Mouse (Mus musculus): Measurements from ENCODE around the gene Gm853.

Gene Gm853

DNA sequence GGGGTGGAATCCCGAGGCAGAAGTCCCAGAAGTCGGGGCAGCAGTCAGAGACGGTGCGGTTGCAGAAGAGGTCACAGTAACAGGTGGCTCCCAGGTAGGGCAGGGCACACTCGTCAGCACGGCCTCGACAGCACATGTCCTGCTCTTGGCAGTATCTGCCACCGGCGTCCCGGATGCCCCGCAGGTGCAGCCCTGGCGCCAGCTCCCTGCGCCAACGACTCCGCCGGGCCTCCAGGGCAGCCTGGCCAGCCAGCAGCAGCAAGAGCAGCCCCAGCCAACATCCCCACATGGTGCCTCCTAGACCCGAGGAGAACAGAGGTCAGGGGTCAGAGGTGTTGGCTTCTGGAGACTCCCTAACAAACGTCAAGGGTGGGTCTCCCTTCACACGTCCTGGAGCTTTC is 48.3 kb downstream of the Gm853 start:
- DNase-seq: no peak

DNA sequence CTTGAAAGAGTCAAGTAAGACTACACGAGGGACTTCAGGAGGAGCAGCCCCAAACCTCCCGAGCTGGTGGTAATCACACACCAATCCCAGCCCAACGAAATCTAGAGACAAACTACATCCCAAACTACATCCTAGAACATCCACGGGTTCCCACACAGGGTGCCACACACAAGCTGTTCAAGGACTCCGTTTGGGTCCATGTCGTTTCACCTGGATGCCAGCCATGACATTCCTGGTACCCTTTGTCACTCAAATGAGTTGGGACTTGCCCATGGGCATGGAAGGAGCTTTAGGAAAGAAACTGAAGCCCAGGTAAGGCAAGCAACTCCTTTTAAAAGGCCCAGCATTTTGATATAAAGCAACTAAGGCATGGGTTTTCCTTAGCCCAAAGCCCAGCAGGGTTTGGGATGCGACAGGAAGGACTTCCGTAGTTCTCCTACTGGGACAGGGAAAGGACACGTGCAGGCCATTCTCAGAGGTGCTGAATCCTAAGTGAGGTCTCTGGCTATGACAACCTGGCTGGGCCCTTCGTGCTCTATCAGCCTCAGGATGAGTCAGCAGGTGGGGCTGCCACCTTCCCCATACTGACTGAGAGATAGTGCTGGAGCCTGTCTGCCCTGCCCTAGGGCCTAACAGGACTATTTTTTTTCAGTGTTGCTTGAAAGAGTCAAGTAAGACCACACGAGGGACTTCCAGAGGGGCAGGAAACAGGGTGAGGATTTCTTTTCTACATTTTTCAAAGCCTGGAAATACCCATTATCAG is 49.0 kb downstream of the Gm853 start:
- peak; percentile 83 for DNase-seq

DNA sequence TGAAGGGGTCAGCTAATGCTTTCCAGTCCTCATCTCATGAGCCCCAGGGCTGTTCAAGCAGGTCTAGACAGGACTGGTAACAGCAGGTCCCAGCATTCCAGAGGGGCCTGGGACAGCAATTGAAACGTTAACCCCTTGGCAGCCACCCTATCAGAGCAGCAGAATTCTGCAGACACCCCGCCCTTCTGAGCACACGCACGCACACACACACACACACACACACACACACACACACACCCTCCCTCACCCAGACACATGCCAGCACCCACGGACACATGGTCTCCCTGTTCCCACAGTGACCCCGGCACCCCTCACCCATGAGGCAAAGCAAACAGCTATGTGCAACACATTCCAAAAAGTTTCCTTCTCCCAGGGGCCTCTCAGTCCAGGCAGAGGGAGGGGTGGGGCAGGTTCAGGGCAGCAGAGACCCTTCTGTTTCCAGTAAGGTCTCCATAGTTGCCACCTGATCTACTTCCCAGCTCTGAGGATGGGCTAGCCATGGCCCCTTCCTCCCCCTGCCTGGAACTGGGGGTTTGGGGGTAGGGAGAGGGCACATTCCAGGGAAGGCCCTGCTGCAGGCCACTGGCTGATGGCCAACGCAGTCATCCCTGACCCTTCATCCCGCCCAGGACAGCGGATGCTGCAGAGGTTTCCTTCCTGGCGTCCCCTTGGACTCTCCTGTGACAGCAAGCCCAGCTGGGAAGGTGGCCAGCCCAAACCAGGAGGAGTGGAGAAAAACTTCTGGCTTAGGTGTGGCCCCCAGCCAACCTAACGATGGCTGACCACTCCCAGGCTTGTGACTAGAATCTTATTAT is 50.0 kb downstream of the Gm853 start:
- no peak for DNase-seq

DNA sequence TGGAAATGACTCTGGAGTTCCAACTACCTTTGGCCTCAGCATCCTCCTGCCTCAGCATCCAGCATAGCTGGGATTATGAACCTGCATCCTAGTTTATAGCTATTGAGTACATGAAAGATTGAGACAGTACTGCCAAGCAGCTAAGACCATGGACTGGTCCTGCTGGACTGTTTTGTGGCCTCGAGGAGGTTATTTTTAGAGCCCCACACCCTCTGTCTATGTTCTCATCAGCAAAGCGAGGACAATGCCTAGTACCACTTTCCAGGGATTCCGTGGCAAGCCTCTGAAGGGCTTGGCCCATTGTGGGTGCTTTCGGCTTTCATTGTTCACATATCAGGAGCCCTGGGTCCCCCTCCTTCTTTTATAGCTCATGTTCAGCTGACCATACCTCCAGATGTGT is 51.8 kb downstream of the Gm853 start:
- DNase-seq: no peak

DNA sequence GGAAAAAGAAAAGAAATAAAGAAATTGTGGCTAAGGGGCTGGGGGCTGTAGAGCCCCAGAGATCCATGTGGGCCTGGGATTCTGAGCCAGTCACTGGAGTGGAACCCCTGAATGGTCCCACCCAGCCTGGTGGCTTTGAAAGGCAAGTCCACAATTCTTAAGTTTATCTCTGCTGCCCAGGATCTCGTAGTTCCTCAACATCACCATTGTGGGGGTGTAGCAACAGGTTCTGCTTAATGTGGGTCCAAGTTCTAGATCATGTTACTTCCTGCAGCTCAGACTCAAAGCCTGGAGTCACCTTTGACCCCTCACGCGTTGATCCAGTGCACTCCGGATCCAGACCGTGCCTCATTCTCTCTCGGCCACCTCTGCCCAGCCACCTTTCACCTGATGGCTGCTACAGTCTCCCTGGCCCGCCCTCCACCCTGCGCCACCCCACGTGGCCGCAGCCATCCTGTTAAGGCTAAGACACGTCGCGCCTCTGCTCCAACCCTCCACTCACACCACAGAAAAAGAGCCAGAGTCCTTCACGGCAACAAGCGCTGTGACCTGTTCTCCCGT is 52.7 kb downstream of the Gm853 start:
- no peak for DNase-seq

DNA sequence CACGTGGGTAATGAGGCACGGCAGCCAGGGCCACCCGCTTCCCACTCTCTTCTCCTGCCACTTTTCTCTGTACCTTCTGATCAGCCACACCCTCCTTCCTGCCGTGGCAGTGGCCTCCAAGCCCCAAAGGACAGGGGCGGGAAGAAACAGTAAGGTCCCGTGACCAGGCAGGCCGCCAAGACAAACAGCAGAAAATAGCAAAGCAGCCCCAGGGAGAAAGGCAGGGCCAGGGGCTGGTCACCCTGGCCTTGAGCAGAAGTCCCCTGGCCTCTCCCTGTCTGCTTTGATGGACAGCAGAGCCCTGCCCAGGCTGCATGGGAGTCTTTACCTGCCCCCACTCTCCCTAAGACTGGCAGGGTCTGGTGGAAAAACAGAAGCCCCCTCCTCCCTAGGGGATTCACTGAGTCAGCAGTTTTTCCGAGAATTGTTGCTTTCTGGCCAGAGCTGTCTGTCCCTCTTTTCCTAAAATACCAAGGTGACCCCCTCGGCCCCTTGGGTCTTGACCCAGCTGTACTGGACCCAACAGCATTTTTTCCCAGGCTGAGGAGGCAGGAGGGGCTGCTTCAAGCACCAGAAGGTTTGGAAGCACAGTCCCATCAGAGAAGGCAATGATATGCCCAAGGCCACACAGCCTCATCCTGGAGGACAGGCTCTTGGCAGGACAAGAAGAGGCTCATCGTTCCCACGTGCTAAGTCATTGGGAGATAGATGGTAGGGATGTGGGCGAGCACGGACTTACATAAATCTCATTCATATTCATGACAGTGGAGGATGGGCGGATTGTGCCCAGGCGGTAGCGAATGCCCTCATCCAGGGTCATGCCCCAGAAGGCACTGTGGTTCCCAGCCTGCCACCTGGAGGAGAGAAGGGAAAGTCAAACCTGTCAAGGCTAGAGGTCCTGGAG is 53.7 kb downstream of the Gm853 start:
- peak; percentile 56 for DNase-seq

DNA sequence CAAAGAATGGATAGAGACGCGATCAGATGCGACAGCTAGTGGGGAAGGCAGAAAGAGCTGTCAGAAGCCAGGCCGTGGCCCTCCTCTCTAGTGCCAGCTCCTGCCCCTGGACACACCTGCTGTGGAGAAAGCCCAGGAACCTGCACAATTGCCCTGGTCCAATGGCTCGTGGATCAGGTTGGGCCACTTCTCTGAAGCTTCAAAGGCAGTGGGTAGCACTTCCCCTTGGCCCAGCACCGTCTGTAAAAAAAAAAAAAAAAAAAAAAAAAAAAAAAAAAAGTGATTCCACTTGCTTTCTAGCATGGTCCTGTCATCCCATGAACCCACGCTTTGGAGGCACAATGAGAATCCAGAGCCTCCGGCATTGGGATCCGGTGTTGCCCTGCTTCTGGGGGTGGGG is 54.4 kb downstream of the Gm853 start:
- DNase-seq: no peak

DNA sequence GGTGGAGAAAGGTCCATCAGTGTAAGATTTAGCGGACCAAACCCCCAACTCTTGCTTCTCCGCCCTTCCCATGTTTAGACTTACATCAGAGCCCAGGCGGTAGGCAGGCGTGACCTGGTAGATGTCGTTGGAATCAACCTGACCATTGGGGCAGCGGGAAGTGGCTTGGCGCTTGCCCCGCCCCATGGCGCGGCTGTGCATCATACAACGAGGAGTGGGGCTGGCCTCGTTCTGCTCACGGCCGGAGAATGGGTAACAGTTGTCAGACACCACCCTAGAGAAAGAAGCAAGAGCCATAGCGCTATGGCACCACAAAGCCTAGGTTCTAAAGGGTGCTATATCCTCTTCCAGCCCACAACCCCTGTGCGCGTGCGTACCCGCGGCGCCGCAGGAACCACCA is 54.9 kb downstream of the Gm853 start:
- no peak for DNase-seq

DNA sequence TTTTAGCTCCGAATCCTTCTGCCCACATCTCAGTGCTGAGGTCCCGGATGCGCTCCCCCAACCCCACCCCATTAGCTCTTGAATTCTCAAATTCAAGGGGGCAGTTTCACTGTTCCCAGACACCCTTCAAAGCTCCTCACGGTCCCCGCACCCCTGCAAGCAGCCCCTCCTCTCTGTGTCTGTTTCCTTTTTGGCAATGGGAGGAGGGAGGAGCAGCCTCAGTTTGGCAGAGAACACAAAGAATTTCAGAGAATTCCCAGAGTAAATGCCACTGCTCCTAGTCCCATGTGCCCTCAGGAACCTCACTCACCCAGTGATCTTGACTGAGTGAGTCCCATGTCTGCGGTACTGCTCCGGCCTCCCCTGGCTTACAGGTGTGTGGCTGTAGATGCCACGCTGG is 55.6 kb downstream of the Gm853 start:
- DNase-seq: no peak

DNA sequence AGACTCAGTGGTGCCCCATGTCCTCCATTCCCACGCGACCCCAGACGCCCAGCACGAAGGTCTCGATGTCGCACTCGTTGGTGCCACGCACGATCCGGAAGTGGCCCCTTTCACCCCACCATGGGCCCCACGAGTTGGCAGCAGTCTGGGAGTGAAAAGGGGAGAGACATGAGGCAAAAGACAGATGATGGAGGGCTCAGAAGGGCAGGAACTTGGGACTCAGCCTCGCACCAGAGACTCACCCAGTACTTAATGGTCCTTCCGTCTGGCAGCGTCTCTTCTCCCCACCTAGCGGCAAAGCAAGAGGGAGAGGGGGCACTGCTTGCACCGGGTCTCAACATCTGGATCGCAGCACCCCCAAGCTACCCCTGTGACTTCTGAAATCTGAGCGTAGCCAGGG is 56.1 kb downstream of the Gm853 start:
- no peak for DNase-seq

DNA sequence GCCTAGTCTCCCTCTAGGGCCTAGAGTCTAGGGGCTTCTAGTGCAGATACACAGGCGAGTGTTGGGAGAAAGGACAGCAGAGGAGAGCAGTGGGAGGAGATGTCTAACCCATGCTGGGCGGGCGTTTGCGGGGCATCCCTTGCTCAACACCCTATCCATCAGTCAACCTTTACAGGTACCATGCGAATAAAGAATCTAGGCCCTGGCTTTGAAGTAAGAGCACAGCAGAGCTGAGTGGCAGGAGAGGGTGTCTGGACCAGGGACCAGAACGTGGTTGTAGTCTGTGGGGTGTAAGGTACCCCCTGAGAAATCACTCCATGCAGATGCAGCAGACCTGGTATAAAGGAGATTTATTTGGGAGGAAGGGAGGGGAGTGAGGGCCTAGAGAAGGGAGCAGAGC is 58.1 kb downstream of the Gm853 start:
- DNase-seq: no peak

DNA sequence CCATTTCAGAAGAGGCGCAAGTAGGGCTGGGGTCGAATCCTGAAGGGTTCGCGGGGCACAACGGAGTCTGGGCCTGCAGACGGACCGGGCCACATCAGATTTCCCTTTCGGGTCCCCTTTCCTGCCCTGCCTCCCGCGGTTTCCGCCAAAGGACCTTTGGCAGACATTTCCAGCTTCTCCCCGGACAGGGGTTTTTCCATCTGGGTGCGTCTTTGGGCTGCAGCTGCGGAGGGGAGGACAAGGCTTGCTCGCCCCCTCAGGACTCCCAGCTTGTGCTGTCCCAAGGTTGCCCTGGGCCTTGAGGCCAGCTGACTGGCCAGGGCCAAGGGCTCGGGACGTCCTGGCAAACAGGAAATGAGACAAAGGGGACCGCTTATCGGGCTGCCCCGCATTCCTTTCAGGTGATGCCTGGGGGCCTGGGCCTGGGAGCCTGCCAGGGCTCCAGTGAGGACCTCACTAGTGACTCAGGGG is 58.8 kb downstream of the Gm853 start:
- no peak for DNase-seq

DNA sequence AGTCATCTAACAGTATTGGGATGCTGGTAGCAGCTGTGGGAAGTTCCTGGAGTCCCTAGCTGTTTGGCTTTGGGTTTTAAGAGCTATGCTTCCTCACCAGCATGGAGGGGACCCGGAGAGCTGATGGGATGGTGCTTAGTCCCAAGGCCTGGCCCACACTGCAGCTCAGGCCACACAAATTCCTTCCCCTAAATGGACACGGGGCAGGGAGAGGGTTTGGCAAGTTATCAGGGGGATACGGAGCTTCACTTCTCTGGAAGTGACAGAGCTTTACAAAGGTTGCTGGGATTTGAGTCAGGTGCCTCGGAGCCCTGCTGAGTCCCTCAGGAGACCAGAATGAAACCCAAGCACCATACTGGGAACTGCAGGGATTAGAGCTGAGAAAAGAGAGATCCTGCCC is 60.9 kb downstream of the Gm853 start:
- no peak for DNase-seq
